Mouse (Mus musculus): Measurements from ENCODE around the gene Tmem211.

GRCm38 (mm10) chr5:113191901-113192300 lies 34.8 kb upstream of the Tmem211 start:
- TF ChIP-seq POLR2A (IDR thresholded peaks at IDR 0.05; ENCODE audit: borderline replicate concordance, extremely low read depth, insufficient read depth, insufficient read length, poor library complexity, severe bottlenecking) (no peak), CTCF (IDR thresholded peaks at IDR 0.05; ENCODE audit: borderline replicate concordance, extremely low read depth, insufficient read depth, insufficient read length) (no peak)

Data from brain, embryonic 14.5 days (tissue).